Mouse (Mus musculus): Measurements from ENCODE around the gene Pafah1b3.

Pafah1b3 gene

DNA sequence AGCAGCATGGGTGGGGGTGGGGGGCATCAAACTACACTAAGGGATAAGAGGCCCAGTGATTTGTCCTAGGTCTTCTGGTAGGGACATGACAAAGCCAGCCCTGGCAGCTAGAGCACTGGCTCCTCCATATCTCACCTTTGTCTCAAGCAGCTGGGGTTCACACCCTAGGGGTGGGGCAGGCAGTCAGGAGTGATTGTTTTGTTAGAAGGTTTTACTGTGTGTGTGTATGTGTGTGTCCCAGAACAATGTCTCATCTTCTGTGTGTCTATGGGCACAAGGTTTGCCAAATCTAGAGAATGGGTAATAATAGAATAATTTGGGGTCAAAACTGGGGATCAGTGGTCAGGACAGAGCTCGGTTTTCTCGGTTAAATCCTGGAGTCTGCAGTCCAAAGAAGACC lies 7.7 kb upstream of the Pafah1b3 start:
- no peak for DNase-seq (ENCODE audit: low read depth)

- DNase-seq (ENCODE audit: low read depth), result no peak
Observed at GRCm38 (mm10) chr7:25303685-25304006, 5.9 kb upstream of the Pafah1b3 start.

DNA sequence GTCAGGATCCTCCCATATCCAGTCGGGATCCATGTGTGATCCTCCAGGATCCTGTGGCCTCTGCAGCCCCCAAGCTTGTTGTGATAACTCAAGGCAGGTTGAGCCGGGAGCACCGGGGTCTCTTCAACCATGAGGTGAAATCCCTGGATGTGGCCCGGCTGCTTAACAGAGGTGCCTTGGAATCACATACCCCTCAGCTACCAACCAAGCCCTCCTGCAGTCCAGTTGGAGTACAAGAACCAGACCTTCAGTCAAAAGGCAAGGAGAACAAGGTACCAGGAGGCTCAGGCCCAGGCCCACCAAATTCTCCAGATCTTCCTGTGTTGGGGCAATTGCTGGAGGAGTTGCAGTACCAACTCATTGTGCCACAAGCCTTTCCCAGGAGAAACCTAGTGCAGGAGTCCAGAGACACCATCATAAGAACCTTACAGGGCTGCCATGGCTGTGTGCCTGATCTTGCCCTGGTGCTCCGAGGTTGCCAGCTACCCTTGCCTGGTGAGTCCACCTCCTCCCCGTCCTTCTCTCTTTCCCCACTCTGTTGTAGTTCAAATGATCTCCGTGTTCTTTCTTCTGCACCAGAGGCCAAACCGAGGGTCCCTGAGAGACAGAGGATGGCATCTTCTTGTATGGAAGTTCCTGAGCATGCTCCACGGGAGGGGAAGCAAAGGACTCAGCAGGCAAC lies 5.4 kb upstream of the Pafah1b3 start:
- DNase-seq (ENCODE audit: low read depth), result no peak

GRCm38 (mm10) chr7:25301063-25301462 lies 3.3 kb upstream of the Pafah1b3 start, which contains the start of gene Prr19:
Gene Prr19 (plus strand): TSS chr7:25301411.
- DNase-seq (ENCODE audit: low read depth), result no peak

DNA sequence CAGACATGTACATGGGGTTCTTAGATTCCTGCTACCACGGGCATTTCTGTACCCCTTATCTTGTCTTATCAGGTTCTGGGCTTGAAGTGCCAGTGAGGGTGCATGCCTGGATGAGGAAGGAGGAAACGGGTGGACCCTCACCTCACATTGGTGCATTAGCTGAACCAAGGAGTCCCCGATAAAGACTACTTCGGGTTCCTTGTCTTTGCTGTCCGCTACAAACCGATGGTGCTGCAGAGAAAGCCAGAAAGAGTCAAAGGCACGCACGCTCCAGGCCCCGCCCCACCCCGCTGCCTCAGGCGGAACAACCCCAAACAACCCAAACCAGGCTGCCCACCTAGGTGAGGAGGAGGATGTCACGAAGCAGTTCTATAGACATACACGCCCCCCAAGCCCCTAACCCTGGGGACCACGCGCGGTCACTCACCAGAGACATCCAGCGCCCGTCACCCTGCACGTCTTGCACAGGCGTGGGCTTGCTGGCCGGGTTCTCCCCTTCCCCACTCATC lies 787 bp downstream of the Pafah1b3 start:
- DNase-seq (ENCODE audit: low read depth), result peak; percentile 60

- no peak for DNase-seq (ENCODE audit: low read depth)
Observed at GRCm38 (mm10) chr7:25294960-25295722, 2.6 kb downstream of the Pafah1b3 start.

- DNase-seq (ENCODE audit: low read depth), result no peak
Observed at GRCm38 (mm10) chr7:25294495-25294894, 3.3 kb downstream of the Pafah1b3 start.

- DNase-seq (ENCODE audit: low read depth), result no peak
Observed at GRCm38 (mm10) chr7:25293191-25293739, 4.5 kb downstream of the Pafah1b3 start.

GRCm38 (mm10) chr7:25292107-25292506 lies 5.7 kb downstream of the Pafah1b3 start:
- no peak for DNase-seq (ENCODE audit: low read depth)

DNA sequence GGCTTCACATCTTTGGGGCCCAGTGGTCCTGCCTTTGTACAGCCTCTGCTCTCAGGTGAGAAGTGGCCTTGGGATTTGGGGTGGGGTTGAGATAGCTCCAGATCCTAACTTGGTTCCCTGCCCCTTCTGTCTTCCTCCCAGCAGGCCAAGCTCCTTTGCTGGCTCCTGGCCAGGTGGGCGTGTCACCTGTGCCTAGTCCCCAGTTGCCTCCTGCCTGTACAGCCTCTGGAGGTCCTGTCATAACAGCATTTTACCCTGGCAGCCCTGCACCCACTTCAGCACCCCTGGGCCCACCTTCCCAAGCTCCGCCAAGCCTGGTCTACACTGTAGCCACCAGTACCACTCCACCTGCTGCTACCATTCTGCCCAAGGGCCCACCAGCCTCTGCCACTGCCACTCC lies 6.9 kb downstream of the Pafah1b3 start:
- DNase-seq (ENCODE audit: low read depth), result no peak

DNA sequence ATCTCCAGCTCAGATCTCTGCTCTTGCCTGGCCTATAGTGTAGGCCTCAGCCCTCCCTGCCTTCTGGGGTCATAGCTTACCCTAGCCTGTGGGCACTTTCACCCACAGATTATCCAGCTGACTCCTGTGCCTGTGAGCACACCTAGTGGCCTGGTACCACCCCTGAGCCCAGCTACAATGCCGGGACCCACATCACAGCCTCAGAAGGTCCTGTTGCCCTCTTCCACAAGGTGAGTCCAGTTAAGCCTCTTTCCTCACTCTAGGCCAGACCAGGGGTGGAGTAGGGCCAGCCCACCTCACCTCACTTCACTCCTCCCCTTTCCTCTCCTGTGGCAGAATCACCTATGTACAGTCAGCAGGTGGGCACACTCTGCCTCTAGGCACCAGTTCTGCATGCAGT lies 7.3 kb downstream of the Pafah1b3 start:
- no peak for DNase-seq (ENCODE audit: low read depth)

GRCm38 (mm10) chr7:25289925-25290324 lies 7.9 kb downstream of the Pafah1b3 start:
- no peak for DNase-seq (ENCODE audit: low read depth)

GRCm38 (mm10) chr7:25288721-25289120 lies 9.1 kb downstream of the Pafah1b3 start:
- no peak for DNase-seq (ENCODE audit: low read depth)

GRCm38 (mm10) chr7:25288011-25288410 lies 9.8 kb downstream of the Pafah1b3 start:
- DNase-seq (ENCODE audit: low read depth), result no peak

- no peak for DNase-seq (ENCODE audit: low read depth)
Observed at GRCm38 (mm10) chr7:25286989-25287388, 10.8 kb downstream of the Pafah1b3 start.

- no peak for DNase-seq (ENCODE audit: low read depth)
Observed at GRCm38 (mm10) chr7:25285511-25286238, 12.1 kb downstream of the Pafah1b3 start.

DNA sequence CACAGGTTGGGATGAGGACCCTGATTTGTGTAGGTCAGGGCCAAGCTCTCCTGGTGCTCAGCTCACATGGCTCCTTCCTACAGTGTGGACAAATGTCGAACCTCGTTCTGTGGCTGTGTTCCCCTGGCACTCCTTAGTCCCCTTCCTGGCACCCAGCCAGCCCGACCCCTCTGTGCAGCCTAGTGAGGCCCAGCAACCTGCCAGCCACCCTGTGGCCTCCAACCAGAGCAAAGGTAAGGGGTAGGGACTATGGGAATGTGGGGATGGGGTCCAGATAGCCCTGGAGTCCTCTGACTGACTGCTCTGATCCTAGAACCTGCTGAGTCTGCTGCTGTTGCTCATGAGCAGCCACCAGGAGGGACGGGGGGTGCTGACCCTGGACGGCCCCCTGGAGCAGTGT lies 13.0 kb downstream of the Pafah1b3 start:
- no peak for DNase-seq (ENCODE audit: low read depth)

DNA sequence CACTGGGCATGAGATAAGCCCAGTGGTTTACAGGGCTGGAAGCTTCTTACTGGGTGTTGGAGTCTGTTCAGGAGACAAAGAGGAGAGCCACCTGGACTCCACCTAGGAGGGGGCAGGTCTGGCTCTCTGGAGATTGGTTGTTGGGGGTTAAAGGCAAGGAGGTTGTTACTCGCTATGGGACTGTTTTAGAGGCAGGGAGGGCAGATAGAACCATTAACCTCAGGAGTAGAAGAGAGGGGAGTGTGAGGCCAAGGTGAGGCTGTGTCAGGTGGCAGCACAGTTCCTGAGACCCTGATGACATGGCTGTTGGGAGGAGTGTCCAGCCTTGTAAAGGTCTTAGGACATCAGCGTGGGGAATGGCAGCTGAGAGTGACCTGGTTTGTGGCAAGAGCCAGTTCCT lies 13.6 kb downstream of the Pafah1b3 start:
- DNase-seq (ENCODE audit: low read depth), result no peak

- DNase-seq (ENCODE audit: low read depth), result no peak
Observed at GRCm38 (mm10) chr7:25283637-25284036, 14.1 kb downstream of the Pafah1b3 start.

- DNase-seq (ENCODE audit: low read depth), result peak; percentile 64
Observed at GRCm38 (mm10) chr7:25282731-25283211, 15.0 kb downstream of the Pafah1b3 start.

DNA sequence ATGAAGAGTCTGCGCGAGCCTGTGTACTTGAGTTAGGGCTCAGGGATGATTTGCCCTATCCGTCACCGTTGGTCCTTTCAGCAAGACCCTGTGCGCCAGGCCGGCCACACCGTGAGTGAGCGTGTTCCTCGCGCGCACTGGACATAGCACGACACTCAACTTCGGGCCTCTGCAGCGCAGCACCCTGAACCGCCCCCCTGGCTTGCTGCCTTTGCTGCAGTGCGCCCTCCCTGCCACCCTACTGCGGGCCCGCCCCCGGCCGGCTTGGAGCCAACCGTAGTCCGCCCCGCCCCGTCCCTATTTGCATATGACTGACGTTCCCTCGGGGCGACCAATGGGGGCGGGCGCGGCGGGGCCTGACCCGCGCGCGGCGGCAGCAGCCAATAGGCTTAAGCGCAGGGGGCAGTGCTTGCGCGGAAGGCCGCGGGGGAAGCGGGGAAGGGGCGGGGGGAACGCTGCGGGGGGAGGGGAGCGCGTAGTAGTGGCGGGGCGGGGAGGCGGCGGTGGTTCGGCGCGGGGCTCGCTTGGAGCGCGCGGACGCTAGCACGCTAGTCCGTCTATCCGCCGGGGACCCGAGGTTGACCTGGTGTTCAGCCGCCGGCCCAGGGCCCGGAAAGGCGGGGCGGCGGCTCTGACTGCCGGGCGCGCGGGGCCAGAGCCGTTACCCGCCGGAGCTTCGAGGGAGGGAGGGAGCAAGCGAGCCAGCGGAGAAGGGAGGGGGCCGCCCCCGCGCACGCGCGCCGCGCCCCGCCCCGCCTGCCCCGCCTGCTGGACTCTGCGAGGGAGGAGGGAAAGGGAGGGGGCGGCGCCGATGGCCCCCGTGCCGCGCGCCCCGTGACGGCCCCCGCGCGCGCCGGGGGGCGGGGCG lies 15.8 kb downstream of the Pafah1b3 start:
- DNase-seq (ENCODE audit: low read depth), result peak; percentile 98
